ENCODE assay signal across 10 mouse cellular contexts in the genomic region with DNA sequence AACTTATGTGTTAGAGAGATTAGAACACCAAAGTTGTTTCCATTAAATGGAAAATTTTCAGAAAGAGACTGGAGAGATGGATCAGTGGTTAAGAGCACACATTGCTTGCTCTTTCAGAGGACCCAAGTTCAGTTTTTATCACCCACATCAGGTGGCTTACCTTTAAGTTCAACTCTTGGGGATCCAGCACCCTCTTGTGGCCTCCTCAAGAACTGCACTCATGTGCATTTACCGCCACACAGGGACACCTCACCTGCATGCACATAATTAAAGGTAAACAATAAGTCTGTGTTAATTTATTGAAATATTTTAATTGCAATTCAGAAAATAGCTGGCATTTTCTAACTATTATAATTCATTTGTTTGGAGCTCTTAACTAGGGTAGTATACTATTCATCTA. TPM values are rescaled to one million over a fixed set of nuclear protein-coding genes. Genes with fewer than 3 reads are reported as not detected.
DNase-seq lines count a peak whose midpoint lies in the region; ATAC-seq and TF ChIP-seq lines count a peak whose summit lies in the region.
"Had no signal": no experiment of that assay in that cellular context is flagged by ENCODE, and none has a peak within 500 bp of the region (broad histone marks: within the 10 kb centered on the region; RNA-seq: fewer than 3 reads in every experiment).

No protein-coding gene starts in this region.

- peak; percentile 39; the same call in 1 of the 2 replicates for TF ChIP-seq CTCF in bone marrow, adult 2 months (IDR thresholded peaks at IDR 0.05; ENCODE audit: control insufficient read depth, insufficient read depth, low read length)

- no peak for ATAC-seq in CD4-positive, CD25-positive, alpha-beta regulatory T cell, adult 4 months
- ATAC-seq in limb, embryonic 11.5 days (ENCODE audit: insufficient number of reproducible peaks, low FRiP score, low TSS enrichment, low read depth), result no peak
- ATAC-seq in megakaryocyte-erythroid progenitor cell, adult 5-6 weeks (replicated peaks; ENCODE audit: low FRiP score, low TSS enrichment, poor library complexity, severe bottlenecking), result peak; percentile 77; the same call in 1 of the 2 replicates
- ATAC-seq in erythroid progenitor cell, adult 5-6 weeks (replicated peaks; ENCODE audit: low FRiP score, poor library complexity, severe bottlenecking), result no peak

- no peaks in the 10 kb centered on the region for H3K4me1 ChIP-seq in limb, embryonic 11.5 days (ENCODE audit: control insufficient read depth, insufficient read depth, low read length)
- no peaks in the 10 kb centered on the region for H3K4me1 ChIP-seq in limb, embryonic 10.5 days
- no peaks in the 10 kb centered on the region for H3K4me1 ChIP-seq in bone marrow, adult 2 months (ENCODE audit: control insufficient read depth, insufficient read depth, low read length)

- no peaks in the 10 kb centered on the region for H3K27me3 ChIP-seq in limb, embryonic 11.5 days (ENCODE audit: control insufficient read depth, insufficient read depth, low read length)
- no peaks in the 10 kb centered on the region for H3K27me3 ChIP-seq in limb, embryonic 10.5 days (ENCODE audit: low read depth, poor library complexity, severe bottlenecking)

- no peak for TF ChIP-seq POLR2A in bone marrow, adult 2 months (IDR thresholded peaks at IDR 0.05; ENCODE audit: borderline replicate concordance, control insufficient read depth, low read depth, low read length)

- no peak overlapping the region for H3K4me3 ChIP-seq in limb, embryonic 11.5 days (ENCODE audit: low read depth, low read length)
- H3K4me3 ChIP-seq in limb, embryonic 10.5 days, result no peak overlapping the region
- no peak overlapping the region for H3K4me3 ChIP-seq in bone marrow, adult 2 months (replicated peaks; ENCODE audit: control insufficient read depth, low read depth, low read length)

- no peak overlapping the region for H3K4me2 ChIP-seq in limb, embryonic 11.5 days (ENCODE audit: low read depth, severe bottlenecking)

- H3K9ac ChIP-seq in limb, embryonic 11.5 days (ENCODE audit: low read length), result no peak overlapping the region

- WGBS in limb, embryonic 11.5 days, result 97% methylated on average over 1 of the region's 1 CpGs
- 100% methylated on average over 1 of the region's 1 CpGs for WGBS in limb, embryonic 10.5 days
- WGBS in bone marrow, adult 2 months, result 95% methylated on average over 1 of the region's 1 CpGs

- H3K36me3 ChIP-seq in limb, embryonic 11.5 days (ENCODE audit: control insufficient read depth, insufficient read depth, low read length), result peaks cover 13% of the 10 kb centered on the region
- peaks cover 97% of the 10 kb centered on the region for H3K36me3 ChIP-seq in limb, embryonic 10.5 days

- peak; percentile 35 for DNase-seq in CD4-positive, CD25-positive, alpha-beta regulatory T cell, adult 2 months (ENCODE audit: low read depth, low spot score)
- peak; percentile 29 for DNase-seq in limb, embryonic 11.5 days (ENCODE audit: low spot score)
- DNase-seq in limb, embryonic 10.5 days (ENCODE audit: low spot score), result no peak
- DNase-seq in frontal cortex, postnatal 10 days (ENCODE audit: low spot score in 2 of 2), result no peak
- DNase-seq: left cerebral cortex, postnatal 4 days had no signal

- H3K9me3 ChIP-seq in limb, embryonic 11.5 days (ENCODE audit: control insufficient read depth, low read length), result no peaks in the 10 kb centered on the region
- no peaks in the 10 kb centered on the region for H3K9me3 ChIP-seq in limb, embryonic 10.5 days (replicated peaks)

- no peak overlapping the region for H3K27ac ChIP-seq in limb, embryonic 11.5 days (replicated peaks; ENCODE audit: low read depth, low read length)
- no peak overlapping the region for H3K27ac ChIP-seq in limb, embryonic 10.5 days
- no peak overlapping the region for H3K27ac ChIP-seq in bone marrow, adult 2 months (ENCODE audit: control insufficient read depth, insufficient read depth, low read depth, low read length, poor library complexity)

RNA-seq across cellular contexts. Expression of a gene that starts 20.7 kb away (rescaled TPM):
- polyA plus RNA-seq in CD4-positive, CD25-positive, alpha-beta regulatory T cell, adult 4 months (2017; shearing (Covaris generic)), result 10 to 100 TPM; 48.9 to 49.1 TPM
- polyA plus RNA-seq in limb, embryonic 11.5 days (2014; fragmentation: Nextera tagmentation; extraction: Ambion mirVana), result 239 and 240 TPM in 2 replicates
- polyA plus RNA-seq in limb, embryonic 10.5 days (2016; fragmentation: Nextera tagmentation; extraction: Ambion mirVana), result 190 and 214 TPM in 2 replicates
- 54.3 and 75.9 TPM in 2 replicates for polyA plus RNA-seq in bone marrow, adult 2 months (2011; ENCODE audit: insufficient read depth, insufficient read length, low replicate concordance, missing spikeins)
- total RNA-seq in megakaryocyte-erythroid progenitor cell, adult 5-6 weeks (2014; fragmentation: Nextera tagmentation), result 82.2 and 107 TPM in 2 replicates
- 221 and 224 TPM in 2 replicates for total RNA-seq in megakaryocyte-erythroid progenitor cell, adult 5-6 weeks (2017)
- 183 and 207 TPM in 2 replicates for total RNA-seq in erythroid progenitor cell, adult 5-6 weeks (2015; ENCODE audit: low replicate concordance)
- 393 and 448 TPM in 2 replicates for total RNA-seq in erythroid progenitor cell, adult 5-6 weeks (2017; ENCODE audit: low replicate concordance)

RNA-seq across cellular contexts. Expression of a gene that starts 37.3 kb away (rescaled TPM):
- not detected for polyA plus RNA-seq in CD4-positive, CD25-positive, alpha-beta regulatory T cell, adult 4 months (2017; shearing (Covaris generic))
- not detected in 2 replicates for polyA plus RNA-seq in limb, embryonic 11.5 days (2014; fragmentation: Nextera tagmentation; extraction: Ambion mirVana)
- polyA plus RNA-seq in limb, embryonic 10.5 days (2016; fragmentation: Nextera tagmentation; extraction: Ambion mirVana), result not detected in 2 replicates
- not detected in 2 replicates for polyA plus RNA-seq in bone marrow, adult 2 months (2011; ENCODE audit: insufficient read depth, insufficient read length, low replicate concordance, missing spikeins)
- 7.3 and 17.6 TPM in 2 replicates for total RNA-seq in megakaryocyte-erythroid progenitor cell, adult 5-6 weeks (2014; fragmentation: Nextera tagmentation)
- total RNA-seq in megakaryocyte-erythroid progenitor cell, adult 5-6 weeks (2017), result not detected in 2 replicates
- not detected in 2 replicates for total RNA-seq in erythroid progenitor cell, adult 5-6 weeks (2015; ENCODE audit: low replicate concordance)
- not detected in 2 replicates for total RNA-seq in erythroid progenitor cell, adult 5-6 weeks (2017; ENCODE audit: low replicate concordance)
- total RNA-seq: left cerebral cortex, postnatal 4 days had no signal
- polyA plus RNA-seq: neural tube, embryonic 11.5 days had no signal

Comparison
In these comparisons a context has a peak if more than half of its experiments do, and no peak if none do; other contexts are left out.
1. DNase-seq: peak in CD4-positive, CD25-positive, alpha-beta regulatory T cell, adult 2 months (single experiment) and limb, embryonic 11.5 days (single experiment); none in limb, embryonic 10.5 days (single experiment) and frontal cortex, postnatal 10 days (0 of 2).